Mouse (Mus musculus) megakaryocyte, embryonic 14.5 days (primary cell): Measurements from ENCODE around the gene Nkx2-2.

ENCODE experiments used
- FLI1 ChIP-seq: IDR thresholded peaks from 2 replicates; pipeline ENCODE4 v1.6.1; 2012; ENCODE audit warnings: low read length, inconsistent platforms, mixed read lengths
- GATA1 ChIP-seq: IDR thresholded peaks from 3 replicates; pipeline ENCODE4 v1.6.1; 2012; ENCODE audit warnings: mixed read lengths, low read length, inconsistent platforms, borderline replicate concordance

DNA sequence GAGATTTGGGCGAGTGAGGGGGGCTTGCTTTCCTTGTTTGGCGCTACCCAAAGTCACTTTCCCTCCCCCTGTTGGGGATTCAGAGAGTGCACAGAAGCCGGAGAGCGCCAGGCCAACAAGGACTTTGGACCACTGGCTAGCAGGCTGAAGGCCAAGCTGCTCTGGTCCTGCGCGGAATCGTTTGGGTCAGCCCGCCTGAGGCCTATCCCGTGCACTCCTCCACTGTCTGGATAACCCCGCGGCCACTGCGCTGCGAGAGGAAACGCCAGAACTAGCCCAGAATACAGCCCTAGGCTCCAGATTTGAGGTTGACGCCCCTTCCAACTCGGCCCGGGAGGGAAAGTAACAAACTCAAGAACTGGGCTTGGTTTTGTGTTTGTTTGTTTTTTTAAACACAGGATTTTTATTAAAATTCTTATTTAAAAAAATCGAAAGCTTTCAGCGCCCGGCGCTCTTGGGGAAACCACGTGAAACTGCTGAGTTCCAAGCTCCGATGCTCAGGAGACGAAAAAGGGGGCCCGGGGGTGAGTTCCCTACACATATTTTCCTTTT is 11.3 kb downstream of the Nkx2-2 start:
- TF ChIP-seq GATA1, result no peak
- no peak for TF ChIP-seq FLI1
